17 mouse cellular contexts compared by ENCODE assay signal in genomic region chr2:168541223-168541622, GRCm38 (mm10).
"Had no signal": no experiment of that assay in that cellular context is flagged by ENCODE, and none has a peak within 500 bp of the region (broad histone marks: within the 10 kb centered on the region; RNA-seq: fewer than 3 reads in every experiment).

No protein-coding gene starts in this region.

- H3K36me3 ChIP-seq: limb, embryonic 15.5 days; midbrain, embryonic 12.5 days; neural tube, embryonic 13.5 days had no signal

- H3K27me3 ChIP-seq: midbrain, embryonic 12.5 days had no signal

- H3K27ac ChIP-seq: kidney, postnatal 0 days; layer of hippocampus, adult 2 months; left cerebral cortex, adult 2 months; limb, embryonic 15.5 days; midbrain, embryonic 12.5 days; neural tube, embryonic 13.5 days had no signal

- H3K4me3 ChIP-seq: layer of hippocampus, adult 2 months; left cerebral cortex, adult 2 months; limb, embryonic 15.5 days; midbrain, embryonic 12.5 days; neural tube, embryonic 13.5 days had no signal

- H3K4me2 ChIP-seq: limb, embryonic 15.5 days; lung, embryonic 14.5 days; midbrain, embryonic 12.5 days; neural tube, embryonic 13.5 days had no signal

- H3K9ac ChIP-seq: limb, embryonic 15.5 days; lung, embryonic 14.5 days; midbrain, embryonic 12.5 days; neural tube, embryonic 13.5 days had no signal

- DNase-seq: kidney, adult 9 months; kidney, postnatal 36 days; lung, embryonic 14.5 days; lung, postnatal 10 days; lung, postnatal 4 days; retina, postnatal 1 day; right cerebral cortex, postnatal 4 days; spleen, adult 18-20 months; thymus, adult 2 months; thymus, postnatal 25 days had no signal

- ATAC-seq: midbrain, embryonic 16.5 days had no signal

- H3K9me3 ChIP-seq: limb, embryonic 15.5 days; midbrain, embryonic 12.5 days; neural tube, embryonic 13.5 days had no signal
